Comparison of ENCODE assay signal across 12 mouse cellular contexts in genomic region chr15:79404277-79404676, GRCm38 (mm10). TPM values are rescaled to one million over a fixed set of nuclear protein-coding genes. Genes with fewer than 3 reads are reported as not detected.
DNase-seq lines count a peak whose midpoint lies in the region; ATAC-seq and TF ChIP-seq lines count a peak whose summit lies in the region.
"Had no signal": no experiment of that assay in that cellular context is flagged by ENCODE, and none has a peak within 500 bp of the region (broad histone marks: within the 10 kb centered on the region; RNA-seq: fewer than 3 reads in every experiment).

No protein-coding gene starts in this region.

- peaks cover 36% of the 10 kb centered on the region for H3K79me2 ChIP-seq in myocyte (ENCODE audit: control insufficient read depth, insufficient read depth)

- no peak overlapping the region for H3K27ac ChIP-seq in forebrain, embryonic 13.5 days
- no peak overlapping the region for H3K27ac ChIP-seq in forebrain, embryonic 14.5 days (ENCODE audit: low read depth, low read length)
- H3K27ac ChIP-seq in intestine, embryonic 15.5 days = no peak overlapping the region
- H3K27ac ChIP-seq in intestine, embryonic 16.5 days (ENCODE audit: low read length) = no peak overlapping the region

- no peak for DNase-seq in forebrain, embryonic 14.5 days (ENCODE audit: low spot score)
- no peak for DNase-seq in kidney, postnatal 10 days
- DNase-seq: cerebellum, adult 2 months; gastrocnemius, postnatal 14 days; layer of hippocampus, adult 9-11 months; lung, postnatal 36 days had no signal

- no peak for TF ChIP-seq POLR2A in myocyte (IDR thresholded peaks at IDR 0.05; ENCODE audit: insufficient read length, low read depth)

- H3K4me3 ChIP-seq in forebrain, embryonic 13.5 days = no peak overlapping the region
- no peak overlapping the region for H3K4me3 ChIP-seq in forebrain, embryonic 14.5 days (ENCODE audit: low read depth, low read length)
- H3K4me3 ChIP-seq in intestine, embryonic 15.5 days (replicated peaks) = no peak overlapping the region
- no peak overlapping the region for H3K4me3 ChIP-seq in intestine, embryonic 16.5 days (ENCODE audit: low read length)
- peak overlapping the region; percentile 98 for H3K4me3 ChIP-seq in megakaryocyte, embryonic 14.5 days (replicated peaks)
- peak overlapping the region; percentile 72 for H3K4me3 ChIP-seq in myocyte

- peaks cover 6% of the 10 kb centered on the region for H3K27me3 ChIP-seq in forebrain, embryonic 13.5 days
- no peaks in the 10 kb centered on the region for H3K27me3 ChIP-seq in forebrain, embryonic 14.5 days (replicated peaks; ENCODE audit: control insufficient read depth, insufficient read depth, low read length)
- H3K27me3 ChIP-seq in intestine, embryonic 15.5 days (replicated peaks) = no peaks in the 10 kb centered on the region
- no peaks in the 10 kb centered on the region for H3K27me3 ChIP-seq in intestine, embryonic 16.5 days (replicated peaks; ENCODE audit: control insufficient read depth, insufficient read depth, low read length)
- H3K27me3 ChIP-seq in megakaryocyte, embryonic 14.5 days (replicated peaks) = peaks cover 6% of the 10 kb centered on the region
- no peaks in the 10 kb centered on the region for H3K27me3 ChIP-seq in myocyte (ENCODE audit: control insufficient read depth, insufficient read depth, insufficient read length)

- H3K36me3 ChIP-seq in forebrain, embryonic 13.5 days (ENCODE audit: poor library complexity, severe bottlenecking) = no peaks in the 10 kb centered on the region
- no peaks in the 10 kb centered on the region for H3K36me3 ChIP-seq in forebrain, embryonic 14.5 days (ENCODE audit: control insufficient read depth, insufficient read depth, low read length)
- H3K36me3 ChIP-seq in intestine, embryonic 15.5 days = no peaks in the 10 kb centered on the region
- H3K36me3 ChIP-seq in intestine, embryonic 16.5 days (ENCODE audit: control insufficient read depth, insufficient read depth, low read length) = no peaks in the 10 kb centered on the region
- H3K36me3 ChIP-seq in megakaryocyte, embryonic 14.5 days (replicated peaks; ENCODE audit: low read length) = peaks cover 3% of the 10 kb centered on the region
- H3K36me3 ChIP-seq in myocyte (ENCODE audit: control insufficient read depth, insufficient read depth) = no peaks in the 10 kb centered on the region

- H3K4me2 ChIP-seq in forebrain, embryonic 13.5 days = 0 out of 2 replicates have a peak overlapping the region, but pooled peaks have one; percentile 90
- no peak overlapping the region for H3K4me2 ChIP-seq in forebrain, embryonic 14.5 days (ENCODE audit: low read length)
- H3K4me2 ChIP-seq in intestine, embryonic 15.5 days (replicated peaks) = peak overlapping the region; percentile 90; the same call in 1 of the 2 replicates
- H3K4me2 ChIP-seq in intestine, embryonic 16.5 days (ENCODE audit: low read depth, low read length) = no peak overlapping the region
- peak overlapping the region; percentile 92 for H3K4me2 ChIP-seq in myocyte (ENCODE audit: low read depth)

- H3K9me3 ChIP-seq in forebrain, embryonic 13.5 days (replicated peaks) = no peaks in the 10 kb centered on the region
- H3K9me3 ChIP-seq in forebrain, embryonic 14.5 days (replicated peaks; ENCODE audit: control insufficient read depth, low read length) = no peaks in the 10 kb centered on the region
- no peaks in the 10 kb centered on the region for H3K9me3 ChIP-seq in intestine, embryonic 15.5 days
- H3K9me3 ChIP-seq in intestine, embryonic 16.5 days (ENCODE audit: control insufficient read depth, low read length) = no peaks in the 10 kb centered on the region
- no peaks in the 10 kb centered on the region for H3K9me3 ChIP-seq in megakaryocyte, embryonic 14.5 days

- no peak for ATAC-seq in forebrain, embryonic 13.5 days
- no peak for ATAC-seq in forebrain, embryonic 14.5 days
- no peak for ATAC-seq in intestine, embryonic 15.5 days
- no peak for ATAC-seq in intestine, embryonic 16.5 days
- ATAC-seq in megakaryocyte, adult 5-6 weeks (ENCODE audit: poor library complexity, severe bottlenecking) = no peak

- peaks cover 31% of the 10 kb centered on the region for H3K4me1 ChIP-seq in forebrain, embryonic 13.5 days
- peaks cover 7% of the 10 kb centered on the region for H3K4me1 ChIP-seq in forebrain, embryonic 14.5 days (ENCODE audit: control insufficient read depth, insufficient read depth, low read length)
- peaks cover 35% of the 10 kb centered on the region for H3K4me1 ChIP-seq in intestine, embryonic 15.5 days (replicated peaks)
- peaks cover 34% of the 10 kb centered on the region for H3K4me1 ChIP-seq in intestine, embryonic 16.5 days (ENCODE audit: control insufficient read depth, insufficient read depth, low read length)
- H3K4me1 ChIP-seq in megakaryocyte, embryonic 14.5 days = peaks cover 85% of the 10 kb centered on the region

- no peak overlapping the region for H3K9ac ChIP-seq in forebrain, embryonic 13.5 days
- no peak overlapping the region for H3K9ac ChIP-seq in forebrain, embryonic 14.5 days (ENCODE audit: low read length)
- H3K9ac ChIP-seq in intestine, embryonic 15.5 days = no peak overlapping the region
- H3K9ac ChIP-seq in intestine, embryonic 16.5 days (ENCODE audit: low read depth, low read length) = no peak overlapping the region; the same call in 1 of the 2 replicates

- H3ac ChIP-seq in myocyte (ENCODE audit: control insufficient read depth, insufficient read length) = no peak overlapping the region

- WGBS in forebrain, embryonic 13.5 days = 82% methylated on average over 1 of the region's 1 CpGs
- WGBS in forebrain, embryonic 14.5 days = 55% methylated on average over 1 of the region's 1 CpGs
- WGBS in intestine, embryonic 15.5 days = 66% methylated on average over 1 of the region's 1 CpGs
- 71% methylated on average over 1 of the region's 1 CpGs for WGBS in intestine, embryonic 16.5 days

TF ChIP-seq in myocyte, 11 proteins besides CTCF, POLR2A, EP300 and RAD21:
- peak; percentile 49 to 81 (median 65) for TF ChIP-seq MYOD1 (IDR thresholded peaks at IDR 0.05; ENCODE audit: control insufficient read depth in 1 of 3, insufficient read length in 2 of 3, low read depth in 2 of 3)
- no peak for TF ChIP-seq REST (IDR thresholded peaks at IDR 0.05; ENCODE audit: insufficient read depth, insufficient read length)
- peak in 2 of 3 experiments; percentile 11 to 65 for TF ChIP-seq MYOG (IDR thresholded peaks at IDR 0.05; ENCODE audit: control insufficient read depth in 1 of 3, insufficient read depth in 1 of 3, insufficient read length in 2 of 3, low read depth in 2 of 3)

RNA-seq across cellular contexts. Expression of gene Tmem184b, which starts 0.9 kb away (rescaled TPM):
- 29.4 and 31.3 TPM in 2 replicates for polyA plus RNA-seq in forebrain, embryonic 13.5 days (2015; fragmentation: Nextera tagmentation; extraction: Ambion mirVana)
- polyA plus RNA-seq in forebrain, embryonic 14.5 days (2014; fragmentation: Nextera tagmentation; extraction: Ambion mirVana) = 20.3 and 30.6 TPM in 2 replicates
- polyA plus RNA-seq in intestine, embryonic 15.5 days (2015; fragmentation: Nextera tagmentation; extraction: Ambion mirVana) = 49.4 and 51.0 TPM in 2 replicates
- 43.6 and 46.4 TPM in 2 replicates for polyA plus RNA-seq in intestine, embryonic 16.5 days (2015; fragmentation: Nextera tagmentation; extraction: Ambion mirVana)
- 58.6 and 91.9 TPM in 2 replicates for polyA plus RNA-seq in megakaryocyte, embryonic 14.5 days (2012; ENCODE audit: insufficient read depth, low replicate concordance)
- total RNA-seq in megakaryocyte, adult 5-6 weeks (2015) = 31.1 and 33.3 TPM in 2 replicates
- 10.4 and 12.2 TPM in 2 replicates for total RNA-seq in megakaryocyte, adult 5-6 weeks (2017)
- 110 TPM for polyA plus RNA-seq in myocyte (2012; fragmentation: generic; extraction: Trizol)

RNA-seq across cellular contexts. Expression of gene Csnk1e, which starts 51.1 kb away (rescaled TPM):
- polyA plus RNA-seq in forebrain, embryonic 13.5 days (2015; fragmentation: Nextera tagmentation; extraction: Ambion mirVana) = 200 and 208 TPM in 2 replicates
- polyA plus RNA-seq in forebrain, embryonic 14.5 days (2014; fragmentation: Nextera tagmentation; extraction: Ambion mirVana) = 114 and 158 TPM in 2 replicates
- 59.1 and 61.8 TPM in 2 replicates for polyA plus RNA-seq in intestine, embryonic 15.5 days (2015; fragmentation: Nextera tagmentation; extraction: Ambion mirVana)
- polyA plus RNA-seq in intestine, embryonic 16.5 days (2015; fragmentation: Nextera tagmentation; extraction: Ambion mirVana) = 28.9 and 30.8 TPM in 2 replicates
- 77.4 and 115 TPM in 2 replicates for polyA plus RNA-seq in megakaryocyte, embryonic 14.5 days (2012; ENCODE audit: insufficient read depth, low replicate concordance)
- 33.3 and 39.4 TPM in 2 replicates for total RNA-seq in megakaryocyte, adult 5-6 weeks (2015)
- total RNA-seq in megakaryocyte, adult 5-6 weeks (2017) = 29.3 and 32.0 TPM in 2 replicates
- polyA plus RNA-seq in myocyte (2012; fragmentation: generic; extraction: Trizol) = 116 TPM

RNA-seq across cellular contexts. Expression of gene Maff, which starts 57.9 kb away (rescaled TPM):
- 1.2 and 1.3 TPM in 2 replicates for polyA plus RNA-seq in forebrain, embryonic 13.5 days (2015; fragmentation: Nextera tagmentation; extraction: Ambion mirVana)
- 0.72 and 1.6 TPM in 2 replicates for polyA plus RNA-seq in forebrain, embryonic 14.5 days (2014; fragmentation: Nextera tagmentation; extraction: Ambion mirVana)
- 5.8 and 7.9 TPM in 2 replicates for polyA plus RNA-seq in intestine, embryonic 15.5 days (2015; fragmentation: Nextera tagmentation; extraction: Ambion mirVana)
- 6.0 and 7.1 TPM in 2 replicates for polyA plus RNA-seq in intestine, embryonic 16.5 days (2015; fragmentation: Nextera tagmentation; extraction: Ambion mirVana)
- 3.8 and 6.4 TPM in 2 replicates for polyA plus RNA-seq in megakaryocyte, embryonic 14.5 days (2012; ENCODE audit: insufficient read depth, low replicate concordance)
- total RNA-seq in megakaryocyte, adult 5-6 weeks (2015) = 1.7 and 5.4 TPM in 2 replicates
- total RNA-seq in megakaryocyte, adult 5-6 weeks (2017) = 1.4 and 2.7 TPM in 2 replicates
- 15.6 TPM for polyA plus RNA-seq in myocyte (2012; fragmentation: generic; extraction: Trizol)

Comparison
In these comparisons a context has a peak if more than half of its experiments do, and no peak if none do; other contexts are left out.
1. H3K4me2 ChIP-seq: peak in forebrain, embryonic 13.5 days (single experiment), intestine, embryonic 15.5 days (single experiment) and myocyte (single experiment); none in forebrain, embryonic 14.5 days (single experiment) and intestine, embryonic 16.5 days (single experiment).
2. H3K4me3 ChIP-seq: peak in megakaryocyte, embryonic 14.5 days (single experiment) and myocyte (single experiment); none in forebrain, embryonic 13.5 days (single experiment), forebrain, embryonic 14.5 days (single experiment), intestine, embryonic 15.5 days (single experiment) and intestine, embryonic 16.5 days (single experiment).